Mouse (Mus musculus): Measurements from ENCODE around the gene Maged1.
"Not testable (repeated sequence)": the region's sequence is repeated elsewhere in the genome, so short reads cannot be mapped to it uniquely, and the experiment has no call there.

Gene Maged1

DNA sequence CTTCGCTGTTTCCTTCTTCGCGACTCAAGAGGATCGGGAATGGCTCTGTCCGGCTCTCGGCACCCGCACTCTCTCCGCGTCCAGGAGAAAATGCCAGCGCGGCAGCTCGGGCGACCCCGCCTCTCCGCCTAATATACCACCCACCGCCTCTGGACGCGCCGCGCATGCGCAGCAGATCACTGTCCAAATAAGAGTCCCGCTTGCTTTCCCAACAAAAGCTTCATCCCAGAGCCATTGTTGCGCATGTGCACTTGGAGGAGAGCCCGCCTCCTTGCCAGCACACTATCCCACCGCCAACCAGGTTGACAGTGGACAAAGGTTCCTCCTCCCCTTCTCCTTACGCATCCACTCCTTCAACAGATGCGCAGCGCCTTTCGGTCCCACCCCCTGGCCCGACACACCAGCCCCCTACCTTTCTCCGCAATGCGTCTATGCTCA is at the start of gene Maged1:
Gene Maged1, minus strand, starts transcription at position 226 of the 438 bp plus-strand sequence.
- ChIA-PET CTCF (interaction anchor here in 1 of 4 experiments (0.9 to 1.3 kb wide), 3 partner anchors 175 to 1376 kb away, joined by 3 to 7 read pairs (median 4); partner anchors contain the start of genes Apoo and Fam90a1b), POLR2A (interaction anchor here in 3 of 4 experiments (0.5 to 3.2 kb wide), 39 partner anchors 9 to 1589 kb away, joined by 3 to 23 read pairs (median 4); partner anchors contain the start of genes Apoo (in 2 of the 3), Eif2s3x (in 2 of the 3), Amer1 (in 1 of the 3) and Fam90a1b (in 1 of the 3))

DNA sequence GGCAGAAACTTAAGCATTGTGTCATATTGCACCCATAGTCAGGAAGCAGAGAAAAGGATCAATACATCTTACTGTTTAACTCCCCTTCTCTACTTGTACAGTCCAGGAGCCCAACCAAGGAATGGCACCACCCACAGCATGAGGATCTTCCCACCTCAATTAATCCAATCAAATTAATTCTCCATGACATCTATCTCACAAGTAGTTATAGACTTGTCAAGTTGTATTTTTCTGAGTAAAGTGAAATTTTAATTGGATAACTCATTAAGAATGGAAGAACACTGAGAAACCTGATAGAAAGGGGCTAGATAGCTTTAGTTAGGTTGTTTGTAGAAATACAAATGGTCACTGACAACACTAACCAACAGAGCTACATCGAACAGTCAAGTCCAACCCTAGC is 38.3 kb upstream of the Maged1 start:
- ChIA-PET CTCF (no interaction called here), POLR2A (no interaction called here)

DNA sequence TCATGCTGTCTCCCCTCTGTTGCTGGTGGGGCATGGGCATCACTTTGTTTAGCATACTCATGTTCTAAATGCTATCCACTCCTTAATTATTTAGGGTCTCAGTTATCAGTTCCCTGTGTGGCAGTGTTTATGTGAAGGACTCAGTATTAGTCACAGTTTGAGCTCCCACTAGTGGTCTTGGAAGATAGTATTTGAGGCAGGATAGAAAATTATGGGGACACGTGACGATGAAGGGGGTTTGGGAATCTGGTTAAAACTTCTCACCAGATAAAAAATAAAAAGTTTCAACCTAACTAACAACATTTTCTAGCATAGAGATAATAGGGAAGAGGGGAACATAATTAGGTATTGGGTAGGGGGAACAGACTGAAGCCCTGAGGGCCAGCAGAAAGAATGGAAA is 22.8 kb upstream of the Maged1 start:
- ChIA-PET POLR2A (no interaction called here), CTCF (no interaction called here)

DNA sequence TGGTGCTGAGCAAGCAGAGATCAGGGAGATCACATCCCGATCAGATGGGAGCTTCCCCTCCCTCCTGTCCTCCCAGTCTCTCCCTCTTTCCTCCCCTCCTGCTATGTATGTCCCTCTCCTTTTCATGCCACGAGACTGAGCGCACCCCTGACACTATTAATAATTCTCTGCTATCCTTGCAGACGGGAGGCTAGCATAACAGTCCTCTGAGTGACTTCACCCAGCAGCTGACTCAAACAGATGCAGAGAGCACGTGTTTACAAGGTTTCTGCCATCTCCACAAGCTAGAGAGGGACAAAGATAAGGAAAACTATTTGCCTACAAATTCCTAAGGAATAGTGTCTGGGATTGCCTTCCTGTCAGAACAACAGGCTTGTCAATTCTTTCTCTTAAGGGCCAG is 20.4 kb upstream of the Maged1 start:
- POLR2A ChIA-PET: interaction anchor here in 2 of 4 experiments (0.6 to 1.3 kb wide), 3 partner anchors 20 to 259 kb away, joined by 3 to 4 read pairs (median 3); partner anchors contain the start of gene Maged1 (in 1 of the 2)
- CTCF ChIA-PET: interaction anchor here in 1 of 4 experiments (0.6 kb wide), 1 partner anchor 273 kb away, joined by 13 read pairs; no protein-coding TSS in a partner anchor

DNA sequence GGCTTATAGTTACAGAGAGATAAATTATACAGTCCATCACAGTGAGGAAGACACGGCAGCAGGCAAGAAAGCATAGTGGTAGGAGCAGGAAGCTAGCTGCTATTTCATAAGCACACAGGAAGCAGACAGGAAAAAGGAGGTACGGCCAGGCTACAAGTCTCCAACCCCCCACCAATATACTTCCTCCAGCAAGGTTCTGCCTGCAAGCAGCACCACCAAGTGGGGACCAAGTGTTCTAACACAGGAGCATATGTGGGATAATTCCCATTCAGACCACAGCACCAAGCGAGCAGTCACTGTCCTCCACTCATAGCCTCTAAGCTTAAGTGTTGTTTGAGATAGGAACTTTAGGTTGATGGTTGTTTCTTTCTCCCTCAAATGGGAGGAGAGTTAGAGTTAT is 6.3 kb upstream of the Maged1 start:
- CTCF ChIA-PET: no interaction called here
- POLR2A ChIA-PET: no interaction called here

DNA sequence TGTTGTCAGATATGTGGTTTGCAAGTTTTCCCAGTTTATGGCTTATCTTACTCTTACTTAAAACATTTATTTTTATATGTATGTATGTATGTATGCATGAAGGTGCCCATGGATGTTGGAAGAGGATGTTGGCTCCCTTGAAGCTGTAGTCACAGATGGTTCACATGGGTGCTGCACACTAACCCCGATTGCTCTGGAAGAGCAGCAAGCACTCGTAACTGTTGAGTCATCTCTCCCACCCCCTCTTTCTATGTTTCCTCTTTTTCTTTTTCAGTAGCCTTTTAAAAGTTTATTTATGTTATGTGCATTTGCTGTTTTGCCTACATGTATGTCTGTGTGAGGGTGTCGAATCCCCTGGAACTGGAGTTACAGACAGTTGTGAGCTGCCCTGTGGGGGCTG is 4.0 kb upstream of the Maged1 start:
- POLR2A ChIA-PET: no interaction called here
- CTCF ChIA-PET: no interaction called here

DNA sequence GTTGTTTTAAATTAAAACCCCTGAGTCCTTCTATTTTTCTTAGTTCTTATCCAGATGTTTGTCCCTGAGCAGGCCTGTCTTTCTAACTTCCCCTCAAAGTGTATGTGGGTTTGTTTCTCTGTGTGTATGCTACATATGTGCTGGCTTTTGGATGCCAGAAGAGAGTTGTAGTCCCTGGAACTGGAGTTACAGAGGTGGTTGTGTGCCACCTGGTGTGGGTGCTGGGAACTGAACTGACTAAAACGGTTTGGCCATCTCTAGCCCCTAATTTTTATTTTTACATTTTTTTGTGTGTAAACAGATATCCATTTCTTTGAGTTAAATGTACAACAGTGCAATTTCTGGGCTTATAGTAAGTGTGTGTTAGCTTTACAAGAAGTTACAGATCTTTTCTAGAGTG is 3.0 kb upstream of the Maged1 start:
- ChIA-PET POLR2A (interaction anchor here in 1 of 4 experiments (0.7 kb wide), 1 partner anchor 19 kb away, joined by 3 read pairs; no protein-coding TSS in a partner anchor), CTCF (no interaction called here)

DNA sequence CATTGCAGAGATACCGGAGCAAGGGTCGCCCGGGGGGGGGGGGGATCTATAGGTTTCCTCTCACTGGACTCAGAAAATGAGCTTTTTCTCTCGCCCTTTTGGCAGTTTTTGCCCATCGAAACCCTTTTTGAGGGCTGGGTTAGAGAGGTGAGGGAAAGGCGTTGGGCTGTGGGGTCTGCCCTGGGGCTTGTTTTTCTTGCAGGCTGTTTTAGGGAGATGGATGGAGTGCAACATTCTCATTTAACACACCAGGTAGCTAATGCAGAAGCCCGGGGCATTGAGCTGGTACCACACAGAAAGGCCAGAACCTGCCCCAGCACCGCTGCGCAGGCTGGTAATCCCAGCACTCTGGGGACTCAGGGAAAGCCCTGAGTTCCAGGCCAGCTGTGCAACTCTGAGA is 593 bp upstream of the Maged1 start:
- ChIA-PET CTCF (interaction anchor here in 3 of 4 experiments (0.6 to 1.3 kb wide), 6 partner anchors 107 to 1376 kb away, joined by 3 to 7 read pairs (median 4); partner anchors contain the start of genes Apoo (in 1 of the 3) and Fam90a1b (in 1 of the 3)), POLR2A (interaction anchor here in 3 of 4 experiments (0.5 to 3.2 kb wide), 42 partner anchors 9 to 1555 kb away, joined by 3 to 23 read pairs (median 4); partner anchors contain the start of genes Apoo (in 2 of the 3), Amer1 (in 1 of the 3), Eif2s3x (in 1 of the 3) and Fam90a1b (in 1 of the 3))

DNA sequence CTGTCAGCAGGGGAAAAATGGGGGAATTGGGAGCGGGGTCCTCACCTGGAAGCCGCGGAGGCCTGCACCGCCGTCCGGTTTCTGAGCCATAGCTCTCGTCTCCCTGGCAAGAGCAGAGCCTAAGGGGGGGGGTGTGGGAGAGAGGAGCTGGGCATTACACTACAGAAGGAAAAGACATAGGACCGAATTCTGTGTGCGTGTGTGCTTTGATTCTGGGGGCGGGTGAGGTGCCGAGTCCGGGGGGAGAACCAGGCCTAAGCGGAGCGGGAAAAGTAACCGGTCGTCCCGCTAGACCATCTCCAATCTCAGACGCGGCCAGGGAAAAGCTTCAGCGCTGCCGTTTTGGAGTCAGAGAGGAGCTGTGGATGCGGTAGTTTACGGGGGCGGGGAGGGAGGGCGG is 737 bp downstream of the Maged1 start:
- POLR2A ChIA-PET: interaction anchor here in 3 of 4 experiments (1.0 to 3.2 kb wide), 14 partner anchors 8 to 1589 kb away, joined by 3 to 23 read pairs (median 6); partner anchors contain the start of genes Apoo (in 2 of the 3), Eif2s3x (in 1 of the 3), Fam90a1b (in 1 of the 3) and Gspt2 (in 1 of the 3)
- CTCF ChIA-PET: no interaction called here

DNA sequence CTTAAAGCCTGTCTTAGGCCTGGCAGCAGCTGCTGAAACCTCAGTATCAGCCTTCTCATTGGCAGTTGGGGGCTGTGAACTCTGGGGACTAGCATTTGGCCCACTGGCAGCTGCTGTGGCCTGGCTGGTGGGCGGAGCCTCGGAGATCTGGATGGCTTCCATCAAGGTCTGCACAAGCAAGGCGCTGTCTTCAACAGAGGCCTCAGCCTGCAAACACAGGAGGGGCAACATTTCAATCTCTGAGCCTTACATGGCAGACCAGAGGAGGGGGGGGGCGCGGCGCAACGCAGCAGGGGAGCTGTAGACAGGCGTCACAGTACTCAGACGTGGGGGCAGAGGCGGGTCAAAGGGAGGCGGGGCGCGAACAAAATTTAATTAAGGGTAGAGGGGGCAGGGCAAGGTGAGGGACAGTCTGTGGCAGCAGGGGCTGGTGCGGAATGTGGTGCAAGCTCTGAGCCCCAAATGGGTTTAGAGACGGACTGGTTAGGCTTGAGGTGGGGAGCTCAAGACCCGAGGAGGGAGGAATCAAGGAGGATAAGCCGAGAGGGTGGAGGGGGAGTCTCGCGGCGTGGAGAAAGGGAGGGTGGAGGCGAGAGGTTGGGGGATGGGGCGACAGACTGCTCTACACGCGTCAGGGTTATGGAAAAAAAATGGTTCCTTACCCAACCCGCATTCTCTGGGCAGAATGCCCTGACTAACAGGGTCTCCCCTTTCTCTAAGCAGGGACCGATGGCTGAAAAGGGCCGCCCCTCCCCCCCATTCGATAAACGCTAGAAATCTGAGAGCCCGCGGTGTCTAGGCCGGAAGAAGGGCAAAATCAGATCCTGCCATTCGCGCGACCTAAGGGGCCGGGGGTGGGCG is 1.4 kb downstream of the Maged1 start:
- CTCF ChIA-PET: interaction anchor here in 1 of 4 experiments (0.7 kb wide), 1 partner anchor 134 kb away, joined by 3 read pairs; no protein-coding TSS in a partner anchor
- POLR2A ChIA-PET: interaction anchor here in 3 of 4 experiments (0.7 to 3.2 kb wide), 7 partner anchors 8 to 328 kb away, joined by 3 to 23 read pairs (median 6); partner anchors contain the start of genes Apoo (in 1 of the 3), Eif2s3x (in 1 of the 3), Fam90a1b (in 1 of the 3) and Gspt2 (in 1 of the 3)

DNA sequence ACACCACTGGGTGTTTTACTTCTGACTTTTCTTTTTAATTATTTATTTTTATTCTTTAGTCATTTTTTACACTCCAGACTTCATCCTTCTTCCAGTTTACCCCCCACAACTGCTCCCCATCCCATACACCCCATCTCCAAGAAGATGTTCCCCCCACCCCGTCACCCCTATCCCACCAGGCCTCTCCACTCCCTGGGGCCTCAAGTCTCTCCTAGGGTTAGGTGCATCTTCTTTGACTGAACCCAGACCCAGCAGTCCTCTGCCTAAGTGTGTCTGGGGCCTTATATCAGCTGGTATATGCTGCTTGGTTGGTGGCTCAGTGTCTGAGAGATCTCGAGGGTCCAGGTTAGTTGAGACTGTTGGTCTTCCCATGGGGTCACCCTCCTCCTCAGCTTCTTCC is 7.6 kb downstream of the Maged1 start:
- POLR2A ChIA-PET: no interaction called here
- CTCF ChIA-PET: no interaction called here

DNA sequence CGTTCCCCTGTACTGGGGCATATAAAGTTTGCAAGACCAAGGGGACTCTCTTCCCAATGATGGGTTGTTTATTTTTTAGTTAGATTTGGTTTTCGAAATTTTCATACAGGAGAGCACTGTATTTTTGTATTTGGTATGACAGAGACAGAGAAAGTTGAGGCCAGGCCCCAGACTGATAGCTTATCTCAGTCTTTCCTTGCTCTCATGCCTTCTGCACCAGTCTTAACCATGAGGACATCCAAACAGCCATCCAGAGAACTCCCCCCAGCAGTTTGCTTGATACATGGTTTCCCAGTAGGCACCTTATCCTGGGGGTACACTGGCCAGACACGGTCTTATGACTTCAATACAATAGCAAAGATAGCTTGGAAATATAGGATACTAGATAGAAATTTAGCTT is 11.6 kb downstream of the Maged1 start:
- POLR2A ChIA-PET: interaction anchor here in 2 of 4 experiments (1.4 to 1.6 kb wide), 2 partner anchors 10 to 12 kb away, joined by 6 read pairs; partner anchors contain the start of gene Maged1 (in 1 of the 2)
- CTCF ChIA-PET: no interaction called here

DNA sequence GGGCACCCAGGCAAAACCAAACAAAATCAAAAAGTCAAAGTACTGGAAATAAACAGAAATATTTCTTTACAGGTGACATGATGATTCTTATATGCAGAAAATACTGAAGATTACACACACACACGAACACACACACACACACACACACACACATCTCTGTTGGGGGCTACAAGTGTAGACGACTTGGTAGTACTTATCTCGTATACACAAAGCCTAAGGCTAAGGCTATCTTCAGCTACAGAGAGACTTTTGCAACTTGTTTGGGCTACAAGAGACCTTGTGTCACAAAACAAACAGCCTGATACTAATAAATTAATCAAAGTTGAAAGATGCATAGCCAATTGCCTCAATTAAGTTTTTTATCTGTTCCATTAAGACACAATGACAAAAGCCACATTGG is 19.8 kb downstream of the Maged1 start:
- ChIA-PET CTCF (no interaction called here), POLR2A (no interaction called here)

DNA sequence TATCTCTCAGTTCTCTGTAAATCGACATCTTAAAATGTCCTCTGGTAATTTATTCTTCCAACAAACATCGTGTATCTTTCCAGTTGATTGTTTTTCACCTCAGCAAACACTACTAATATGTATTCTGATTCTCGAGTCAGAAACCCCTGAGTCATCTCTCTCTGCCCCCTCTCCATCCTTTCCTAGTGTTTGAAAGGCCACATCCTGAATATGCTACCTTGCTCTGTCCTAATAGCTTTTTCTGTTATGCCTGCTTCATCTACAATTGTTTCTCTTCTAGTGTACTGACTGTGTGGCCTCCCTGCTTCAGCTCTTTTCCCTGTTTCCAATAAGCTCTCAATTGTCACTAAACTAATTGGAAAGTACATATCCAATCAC is 33.5 kb downstream of the Maged1 start:
- POLR2A ChIA-PET: no interaction called here
- CTCF ChIA-PET: no interaction called here

DNA sequence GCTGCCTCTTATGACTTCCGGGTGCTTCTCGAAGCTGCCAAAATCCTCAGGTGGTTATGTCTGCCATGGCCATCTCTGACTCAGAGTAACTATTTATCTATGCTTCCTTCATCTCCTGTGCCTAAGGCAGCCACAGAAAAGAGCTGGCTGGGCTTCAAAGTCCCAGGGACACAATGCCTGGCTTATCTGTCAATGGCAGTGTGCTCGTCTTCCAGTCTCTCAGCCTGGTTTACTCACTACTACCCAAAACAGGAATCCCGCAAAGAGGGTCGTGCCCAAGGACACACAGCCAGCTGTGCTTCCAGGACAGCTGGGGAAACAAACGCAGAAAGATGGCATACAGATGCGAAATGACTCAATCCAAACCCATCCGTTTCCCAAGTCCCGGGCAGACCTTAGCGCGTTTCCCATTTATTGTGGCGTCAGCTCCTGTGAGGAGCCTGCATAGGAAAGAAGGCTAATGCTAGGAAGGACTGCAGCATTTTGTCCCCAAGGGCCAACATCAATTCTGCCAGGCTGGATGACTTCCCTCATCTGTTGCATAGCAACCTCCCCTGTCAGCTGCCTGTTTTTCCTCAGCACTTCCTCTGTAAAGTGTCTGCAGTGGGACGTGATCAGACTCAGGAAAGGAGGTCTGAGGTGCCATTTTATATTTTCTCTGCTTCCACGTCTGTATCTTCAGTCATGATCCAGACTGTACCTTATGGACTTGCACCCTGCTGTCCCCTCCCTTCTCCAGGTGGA is 34.1 kb downstream of the Maged1 start:
- POLR2A ChIA-PET, CTCF ChIA-PET: not testable (repeated sequence)

DNA sequence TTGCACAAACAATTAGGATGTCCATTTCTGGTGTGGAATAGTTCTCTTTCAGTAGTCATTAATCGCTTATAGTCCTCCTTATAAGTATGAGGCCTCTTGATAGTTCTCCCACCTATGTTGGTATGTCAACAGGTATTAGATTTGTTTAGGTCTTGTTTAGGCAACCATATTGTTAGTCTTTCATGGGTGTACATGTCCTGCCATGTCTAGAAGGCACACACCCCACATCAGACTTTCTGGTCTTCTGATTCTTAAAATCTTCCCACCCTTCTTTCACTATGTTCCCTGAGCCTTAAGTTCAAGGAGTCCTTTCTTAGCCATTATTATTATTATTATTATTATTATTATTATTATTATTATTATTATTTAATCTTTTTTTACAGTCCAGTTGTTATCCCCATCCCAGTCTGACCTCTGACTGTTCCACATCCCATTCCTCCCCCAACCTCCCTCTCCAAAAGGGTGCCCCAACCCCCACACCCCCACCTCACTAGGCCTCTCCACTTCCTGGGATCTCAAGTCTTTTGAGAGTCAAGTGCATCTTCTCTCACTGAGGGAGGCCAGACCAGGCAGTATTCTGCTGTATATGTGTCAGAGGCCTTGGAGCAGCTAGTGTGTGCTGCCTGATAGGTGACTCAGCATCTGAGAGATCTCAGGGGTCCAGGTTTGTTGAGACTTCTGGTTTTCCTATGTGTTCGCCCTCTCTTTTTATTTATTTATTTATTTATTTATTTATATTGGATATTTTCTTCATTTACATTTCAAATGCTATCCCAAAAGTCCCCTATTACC is 55.7 kb downstream of the Maged1 start:
- CTCF ChIA-PET: no interaction called here

More for the DNA sequence above, 55.7 kb downstream of the Maged1 start:
- POLR2A ChIA-PET: no interaction called here
